Mouse (Mus musculus) induced T-regulatory cell, adult 2 months (primary cell): ENCODE results near the gene Six2.
"Not testable (repeated sequence)": the region's sequence is repeated elsewhere in the genome, so short reads cannot be mapped to it uniquely, and the experiment has no call there.

Experiments
- DNase-seq: peaks from one replicate; pipeline ENCODE4 v3.0.0-alpha.2; 2012; ENCODE audit warnings: low read depth

Gene Six2

DNA sequence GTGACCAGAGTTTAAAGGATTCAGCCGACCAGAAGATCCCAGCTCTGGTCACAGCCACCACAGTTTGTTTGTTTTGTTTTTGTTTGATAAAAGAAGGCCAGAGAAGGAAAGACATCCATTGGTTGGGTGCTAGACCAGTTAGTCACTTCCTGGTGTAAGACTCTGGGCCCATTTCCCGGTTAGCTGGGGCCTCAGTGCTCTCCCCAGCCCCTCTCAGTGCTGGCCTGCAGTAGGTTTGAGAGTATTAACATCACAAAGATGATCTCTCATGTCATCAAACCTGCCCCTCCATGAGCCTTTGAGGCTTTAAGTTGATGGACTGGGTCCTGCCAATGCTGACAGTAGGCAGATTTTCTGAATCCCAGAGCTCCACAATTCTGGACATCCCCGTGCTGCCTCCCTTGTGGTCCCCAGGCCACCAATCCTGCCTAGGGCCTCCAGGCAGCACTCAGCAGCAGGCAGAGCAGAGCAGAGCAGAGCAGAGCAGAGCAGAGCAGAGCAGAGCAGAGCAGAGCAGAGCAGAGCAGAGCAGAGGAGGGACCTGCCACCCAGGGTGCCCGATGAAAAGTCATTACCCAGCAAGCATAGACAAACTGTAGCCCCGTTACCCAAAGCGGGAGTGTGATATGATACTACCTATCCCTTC, 2.4 kb upstream of the Six2 start:
- DNase-seq, result no peak

DNA sequence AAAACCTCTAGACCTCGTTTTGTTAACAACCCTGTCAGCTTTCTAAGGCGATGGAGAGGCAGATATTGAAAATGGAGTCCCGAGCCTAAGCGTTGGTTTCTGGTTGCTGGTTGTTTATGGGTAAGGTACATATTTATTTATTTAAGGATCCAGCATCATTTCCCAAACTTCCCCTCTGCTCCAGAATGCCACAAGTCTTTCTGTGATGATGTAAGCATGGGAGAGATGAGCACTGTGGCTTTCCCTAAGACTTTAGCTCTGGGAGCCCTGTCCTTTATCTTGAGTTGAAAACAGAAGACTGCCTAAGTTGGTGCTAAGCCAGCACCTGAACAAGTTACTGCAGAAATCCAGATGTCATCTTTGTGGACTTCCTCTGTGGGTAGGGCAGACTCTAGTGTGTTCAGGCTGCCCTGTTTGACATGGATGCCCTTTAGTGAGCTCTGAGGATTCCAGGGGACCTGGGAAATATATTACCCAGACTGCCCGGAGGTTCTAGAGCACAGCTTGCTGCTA, 1.8 kb upstream of the Six2 start:
- no peak for DNase-seq

DNA sequence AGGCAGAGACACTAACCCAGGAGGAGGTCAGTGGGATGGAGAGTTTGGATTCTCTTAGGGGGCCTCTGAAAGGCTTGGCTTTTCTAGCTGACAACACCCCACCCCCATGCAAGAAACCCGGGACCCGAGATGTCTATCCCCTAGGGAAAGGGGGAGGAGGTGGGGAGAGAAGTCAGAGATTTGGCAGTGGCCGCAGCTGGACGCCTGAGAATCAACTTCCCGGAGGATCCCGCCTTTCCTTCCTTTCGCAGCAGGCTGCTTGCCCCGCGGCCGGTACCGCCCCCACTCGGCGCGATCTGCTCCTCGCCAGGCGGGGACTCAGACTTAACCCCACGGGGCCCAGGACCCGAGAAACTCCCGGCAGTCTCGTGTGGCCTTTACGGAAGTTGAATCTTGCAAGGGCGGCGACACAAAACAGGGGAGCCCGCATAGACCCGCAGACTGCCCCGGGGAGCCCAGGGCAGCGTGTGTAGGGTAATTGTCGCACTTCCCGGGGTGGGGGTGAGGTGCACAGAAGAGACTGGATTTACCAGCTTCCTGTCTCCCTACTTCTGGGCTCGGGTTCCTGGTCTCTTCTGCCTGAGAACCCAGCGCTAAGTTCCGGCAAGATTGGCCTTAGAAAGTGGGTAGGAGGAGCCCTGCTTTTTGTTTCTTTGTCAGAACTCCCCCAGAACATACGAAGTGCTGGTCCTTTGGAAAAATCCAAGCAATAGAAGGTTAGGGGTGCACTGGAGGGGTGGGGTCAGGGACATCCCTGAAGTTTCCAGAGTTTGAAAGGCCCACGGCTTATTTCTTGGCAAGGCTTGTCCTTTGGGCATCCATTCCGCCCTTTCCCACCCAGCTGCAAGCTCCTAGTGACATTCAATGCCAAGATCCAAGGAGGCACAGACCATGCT, 1.1 kb upstream of the Six2 start:
- DNase-seq, result no peak

DNA sequence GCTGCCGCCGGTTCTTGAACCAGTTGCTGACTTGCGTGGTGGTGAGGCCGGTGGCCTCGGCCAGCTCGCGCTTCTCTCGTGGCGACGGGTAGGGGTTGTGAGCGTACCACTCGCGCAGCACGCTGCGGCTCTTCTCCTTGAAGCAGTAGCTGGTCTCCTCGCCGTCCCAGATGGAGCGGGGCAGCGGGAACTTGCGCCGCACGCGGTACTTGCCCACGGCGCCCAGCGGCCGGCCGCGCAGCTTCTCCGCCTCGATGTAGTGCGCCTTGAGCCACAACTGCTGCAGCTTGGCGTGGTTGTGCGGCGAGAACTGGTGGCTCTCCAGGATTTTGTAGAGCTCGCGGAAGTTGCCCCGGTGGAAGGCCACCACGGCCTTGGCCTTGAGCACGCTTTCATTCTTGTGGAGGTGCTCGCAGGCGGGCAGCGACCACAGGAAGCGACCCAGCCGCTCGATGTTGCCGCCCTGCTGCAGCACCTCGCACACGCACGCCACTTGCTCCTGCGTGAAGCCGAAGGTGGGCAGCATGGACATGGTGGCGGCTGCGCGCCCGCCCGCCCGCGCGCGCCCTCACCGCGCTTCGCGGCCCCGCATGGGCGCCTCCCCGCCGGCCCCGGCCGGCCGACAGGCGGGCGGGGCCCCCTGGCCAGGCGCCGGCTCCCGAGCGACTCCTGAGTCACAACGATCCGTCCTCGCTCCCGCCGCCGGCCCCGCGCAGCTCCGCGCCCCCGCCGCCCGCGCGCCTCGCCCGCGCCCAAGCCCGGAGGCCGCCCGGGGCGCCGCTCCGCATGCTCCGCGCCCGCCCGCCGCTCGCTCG, 446 bp downstream of the Six2 start:
- DNase-seq, result no peak

DNA sequence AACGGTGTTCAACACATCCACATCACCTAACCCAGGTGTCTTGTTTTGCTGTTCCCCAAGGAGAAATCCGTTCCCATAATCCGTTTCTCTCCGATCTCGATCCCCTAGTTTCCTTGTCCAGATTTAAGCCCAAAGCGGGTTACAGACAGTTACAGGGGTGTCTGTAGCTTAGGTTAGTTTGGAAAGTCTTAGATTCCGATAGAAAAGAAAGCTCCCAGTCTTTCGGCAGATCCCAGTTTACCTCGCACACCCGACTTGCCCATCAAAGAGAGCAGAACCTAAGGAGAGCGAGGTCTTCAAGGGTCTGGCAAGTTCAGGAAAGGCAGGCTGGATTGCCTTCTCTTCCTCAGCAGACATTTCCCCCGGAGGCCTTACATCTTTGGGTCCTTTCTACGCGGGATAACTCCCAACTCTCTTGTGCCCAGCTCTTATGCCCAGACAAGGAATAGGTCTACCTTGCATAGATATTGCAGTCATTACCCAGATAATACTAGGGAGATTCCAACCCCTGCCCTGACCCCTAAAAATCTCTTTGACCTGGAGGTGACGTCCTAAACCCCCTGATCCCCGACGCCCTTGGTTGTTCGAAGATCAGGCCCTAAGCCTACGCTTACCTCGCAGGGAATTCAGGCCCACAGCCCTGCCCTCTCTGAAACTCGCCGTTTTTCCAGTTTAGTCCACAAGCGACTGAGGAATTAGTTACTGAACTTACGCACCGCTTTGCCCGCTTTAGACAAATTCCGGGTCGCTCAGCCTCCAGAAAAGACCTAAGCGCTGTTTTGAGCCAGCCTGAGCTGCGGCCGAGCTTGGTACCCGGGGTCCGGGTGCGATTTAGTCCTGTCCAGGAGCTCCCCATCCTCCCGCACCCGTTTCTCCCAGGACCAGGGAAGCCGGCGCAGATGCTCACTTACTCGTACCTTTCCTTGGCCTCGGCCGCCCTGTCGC, 1.3 kb downstream of the Six2 start:
- no peak for DNase-seq

DNA sequence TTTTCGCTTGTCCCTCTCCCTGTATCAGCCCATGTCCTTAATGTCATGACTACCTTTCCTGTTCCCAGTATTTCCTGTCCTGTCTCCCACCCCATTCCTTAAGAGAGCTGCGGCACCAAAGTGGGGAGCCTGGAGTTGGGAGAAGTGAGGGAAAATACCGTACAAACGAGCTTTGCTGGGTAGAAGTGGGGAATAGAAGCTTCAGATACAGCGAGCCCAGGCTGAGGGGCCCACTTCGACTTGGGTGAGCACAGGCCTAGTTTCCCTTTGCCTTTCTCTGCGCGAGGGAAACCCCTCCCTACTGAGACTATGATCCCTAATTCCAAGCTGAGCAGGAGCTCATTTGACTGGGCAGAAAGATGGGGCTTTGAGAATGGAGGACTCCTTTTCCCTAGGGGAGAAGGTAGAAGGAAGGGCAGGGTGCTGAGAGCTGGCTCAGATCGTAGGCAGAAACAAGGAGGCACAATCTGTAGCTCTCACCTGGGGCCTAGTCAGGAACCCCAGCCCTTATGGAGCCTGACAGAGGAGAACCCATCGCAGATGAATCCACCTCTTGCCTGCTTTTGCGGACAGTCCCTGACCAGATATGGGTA, 2.3 kb downstream of the Six2 start:
- DNase-seq, result no peak

DNA sequence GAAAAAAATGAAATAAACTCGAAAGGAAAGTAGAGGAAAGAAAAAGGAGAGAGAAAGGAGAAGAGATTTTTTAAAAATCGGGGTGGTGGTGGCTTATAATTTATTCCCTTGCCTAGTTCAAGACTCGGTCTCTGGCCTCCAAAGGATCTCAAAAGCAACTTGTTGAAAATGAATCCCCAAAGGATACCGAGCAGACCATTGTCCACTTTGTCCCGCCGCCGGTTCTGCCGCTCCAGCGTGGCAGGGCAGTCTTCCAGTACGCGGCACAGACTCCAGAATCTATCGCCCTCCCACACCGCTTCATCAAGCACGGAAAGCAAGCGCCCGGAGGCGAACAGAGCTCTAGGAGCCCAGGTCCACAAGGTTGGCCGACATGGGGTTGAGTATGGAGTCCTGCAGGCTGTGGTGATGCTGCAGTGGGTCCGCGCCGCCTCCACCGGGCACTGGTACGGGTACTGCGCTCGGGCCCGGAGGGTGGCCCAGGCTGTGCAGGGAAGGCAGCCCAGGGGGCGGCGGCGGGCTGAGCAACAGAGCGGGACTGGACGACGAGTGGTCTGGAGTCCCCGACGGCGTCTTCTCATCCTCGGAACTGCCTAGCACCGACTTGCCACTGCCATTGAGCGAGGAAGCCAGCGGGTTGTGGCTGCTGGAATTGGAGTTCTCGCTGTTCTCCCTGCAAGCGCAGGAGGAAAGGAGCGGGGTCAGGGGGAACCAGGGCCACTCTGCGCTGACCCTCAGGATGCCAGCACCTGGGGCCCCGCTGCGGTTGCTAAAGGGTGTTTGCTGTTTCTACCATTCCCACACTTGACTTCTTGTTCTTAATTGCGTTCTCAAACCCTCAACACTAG, 3.0 kb downstream of the Six2 start:
- DNase-seq, result no peak

DNA sequence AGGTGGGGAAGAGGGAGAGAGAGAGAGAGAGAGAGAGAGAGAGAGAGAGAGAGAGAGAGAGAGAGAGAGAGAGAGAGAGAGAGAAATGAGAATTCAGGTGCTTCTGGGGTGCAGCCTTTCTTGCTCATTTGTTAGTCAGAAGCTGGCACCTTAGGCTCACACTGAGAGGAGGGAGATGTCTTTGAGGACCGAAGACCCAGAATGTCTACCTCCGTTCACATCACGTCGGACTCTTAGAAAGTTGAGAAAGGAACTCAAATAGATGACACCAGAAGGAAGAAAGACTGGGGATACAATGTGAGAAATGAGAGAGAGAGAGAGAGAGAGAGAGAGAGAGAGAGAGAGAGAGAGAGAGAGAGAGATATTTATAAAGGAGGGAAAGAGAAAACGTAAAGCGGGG, 3.6 kb downstream of the Six2 start:
- not testable (repeated sequence) for DNase-seq

- no peak for DNase-seq
Observed at GRCm38 (mm10) chr17:85683984-85684307, 4.1 kb downstream of the Six2 start.

GRCm38 (mm10) chr17:85683111-85683983, 4.7 kb downstream of the Six2 start:
- no peak for DNase-seq

GRCm38 (mm10) chr17:85682181-85682710, 5.8 kb downstream of the Six2 start:
- no peak for DNase-seq

GRCm38 (mm10) chr17:85681741-85682140, 6.3 kb downstream of the Six2 start:
- no peak for DNase-seq

DNA sequence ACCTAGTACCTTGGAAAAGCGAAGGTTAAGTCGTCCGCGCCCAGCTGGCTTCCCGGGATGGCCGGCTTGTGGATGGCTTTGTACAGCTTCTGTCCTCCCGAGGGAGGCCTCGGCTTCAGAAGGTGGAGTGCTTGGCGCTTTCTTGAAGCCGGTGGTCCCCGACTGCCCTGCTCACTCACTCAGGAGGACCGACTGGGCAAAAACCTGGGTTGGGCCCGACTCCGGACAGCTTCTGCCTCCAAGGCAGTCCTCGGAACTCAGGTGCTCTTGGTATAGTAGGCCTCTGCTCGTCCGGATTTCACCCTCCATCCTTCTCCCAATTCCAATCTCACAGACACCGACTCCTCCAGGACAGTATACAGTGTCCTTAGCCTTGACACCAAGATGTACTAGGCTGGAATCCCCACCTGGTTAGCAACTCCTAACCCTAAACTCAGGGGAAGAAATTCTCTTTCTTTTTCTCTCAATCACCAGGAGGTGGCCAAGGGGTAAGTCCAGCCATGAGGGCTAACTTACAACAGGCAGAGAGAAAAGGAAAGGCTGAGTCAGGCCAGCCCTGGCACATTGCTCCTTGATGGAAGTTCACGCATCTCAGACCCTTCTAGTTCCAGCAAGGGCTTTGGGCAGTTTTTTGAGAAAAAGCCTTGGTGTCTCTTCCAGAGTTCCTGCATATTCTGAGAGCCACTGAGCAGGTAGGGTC, 7.1 kb downstream of the Six2 start:
- no peak for DNase-seq

GRCm38 (mm10) chr17:85680116-85680850, 7.8 kb downstream of the Six2 start:
- DNase-seq, result no peak

DNA sequence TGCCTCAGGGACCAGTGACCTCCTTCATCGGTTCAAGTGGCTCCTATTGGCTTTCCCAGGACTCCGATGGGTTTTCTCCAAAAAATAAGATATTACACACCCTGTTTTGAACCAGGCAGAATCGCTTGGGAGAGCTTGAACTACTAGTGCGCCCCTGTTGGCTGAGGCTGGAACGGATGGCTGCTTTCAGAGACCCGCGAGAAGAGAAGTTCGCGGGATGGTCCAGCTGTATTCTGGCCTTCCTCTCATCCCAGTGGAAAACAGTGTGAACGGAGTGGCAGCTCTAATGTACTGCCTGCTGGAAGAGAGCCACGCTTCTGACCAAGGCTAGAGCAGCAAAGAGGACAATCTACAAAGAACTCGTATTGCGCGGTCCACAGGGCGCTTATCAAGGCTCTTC, 8.4 kb downstream of the Six2 start:
- DNase-seq, result no peak

DNA sequence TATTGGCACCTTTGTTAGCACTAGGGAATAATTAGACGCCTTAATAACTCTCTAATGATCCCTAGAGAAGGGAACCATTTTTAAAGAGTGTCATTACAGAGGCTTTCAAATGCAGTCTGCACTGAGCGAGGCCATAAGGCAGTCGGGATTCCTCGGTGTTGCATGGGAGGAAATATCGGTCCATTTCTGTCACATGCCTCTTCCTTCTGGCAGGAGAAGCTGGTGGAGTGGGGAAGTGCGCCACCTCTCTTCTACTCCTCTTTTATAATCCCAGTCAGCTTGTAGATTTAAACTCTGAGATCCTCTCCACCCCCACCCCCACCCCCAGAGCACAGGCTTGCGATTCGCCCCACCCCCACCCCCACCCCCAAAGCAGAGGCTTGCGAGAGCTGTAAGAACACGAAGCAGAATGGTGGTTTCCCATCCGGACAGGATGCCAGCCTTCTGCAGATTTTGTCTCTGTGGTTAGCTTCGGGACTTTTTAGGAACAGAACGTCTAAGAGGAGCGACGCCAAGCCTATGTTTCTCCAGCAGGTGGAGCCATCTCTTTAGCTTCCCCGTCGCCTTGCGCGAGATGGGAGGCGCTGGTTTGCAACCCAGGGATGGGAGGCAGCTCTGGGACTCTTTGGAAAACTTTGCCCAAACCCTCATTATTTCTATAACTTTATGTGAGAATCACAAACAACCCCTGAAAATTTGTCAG, 23.3 kb downstream of the Six2 start:
- DNase-seq, result peak; percentile 67

DNA sequence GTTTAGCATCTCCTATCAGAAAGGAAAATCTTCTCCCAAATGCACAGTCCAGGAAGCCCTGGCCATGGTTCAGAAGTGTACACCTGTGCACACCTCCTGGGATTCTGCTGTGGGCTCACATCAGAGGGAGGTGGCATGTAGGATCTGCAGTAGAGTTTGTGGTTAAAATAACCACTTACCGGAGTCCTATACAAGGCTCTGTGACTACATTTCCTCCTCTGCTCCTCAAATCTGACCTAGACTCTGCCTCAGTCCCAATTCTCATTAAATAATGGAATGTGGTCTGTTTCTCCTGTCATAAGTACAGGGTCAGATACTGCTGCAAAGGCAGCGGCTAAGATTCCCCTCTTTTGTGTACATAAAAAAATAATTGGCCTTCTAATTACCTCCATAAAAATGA, 23.9 kb downstream of the Six2 start:
- DNase-seq, result no peak
